In the genomic region with DNA sequence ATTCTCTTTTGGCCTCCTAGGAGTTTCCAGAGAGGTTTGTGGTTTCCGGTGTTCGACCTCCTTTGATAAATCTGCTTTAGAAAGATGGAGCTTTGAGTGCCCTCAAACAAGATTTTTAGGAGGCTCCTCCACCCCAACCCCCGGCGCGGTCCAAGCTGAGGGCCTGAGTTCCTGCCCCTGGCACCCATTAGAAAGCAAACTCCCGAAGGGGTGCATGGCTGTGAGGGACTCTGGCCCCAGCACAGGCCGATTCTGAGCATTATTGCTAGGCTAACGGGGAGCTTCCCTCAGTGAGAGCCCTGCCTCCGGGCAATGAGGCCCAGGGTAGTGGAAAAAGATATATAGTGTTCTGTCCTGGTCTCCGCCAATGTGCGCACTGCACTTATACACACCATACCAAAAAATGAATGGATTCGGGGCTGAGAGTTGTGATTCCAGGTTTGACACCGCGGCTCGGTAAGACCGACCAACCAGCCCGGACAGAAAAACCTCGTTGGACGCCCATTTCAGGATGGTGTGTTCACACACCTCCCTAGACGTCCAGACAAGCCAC, we compare ENCODE assay signal across 8 mouse cellular contexts. TPM values are rescaled to one million over a fixed set of nuclear protein-coding genes. Genes with fewer than 3 reads are reported as not detected.
A peak's percentile ranks its signal among the peaks of the same experiment; 100 is the strongest.
DNase-seq lines count a peak whose midpoint lies in the region; ATAC-seq and TF ChIP-seq lines count a peak whose summit lies in the region.

No protein-coding gene starts in this region.

- peak; percentile 39 to 43 for DNase-seq in cerebellum, postnatal 14 days
- no peak for DNase-seq in cerebellum, adult 8-10 months
- DNase-seq in neural tube, embryonic 11.5 days (ENCODE audit: low spot score): peak; percentile 18
- no peak for DNase-seq in neural tube, embryonic 10.5 days (ENCODE audit: extremely low spot score, low spot score)
- DNase-seq in adrenal gland, adult 18-20 months (ENCODE audit: low spot score in 2 of 2): no peak
- no peak for DNase-seq in layer of hippocampus, postnatal 25 days (ENCODE audit: extremely low spot score in 1 of 2, low spot score in 1 of 2)

- no peak overlapping the region for H3K27ac ChIP-seq in neural tube, embryonic 11.5 days (ENCODE audit: low read depth, low read length)
- H3K27ac ChIP-seq in intestine, embryonic 15.5 days: 0 out of 2 replicates have a peak overlapping the region, but pooled peaks have one; percentile 71
- no peak overlapping the region for H3K27ac ChIP-seq in olfactory bulb, adult 2 months (ENCODE audit: insufficient read depth, low read depth, low read length)

- no peaks in the 10 kb centered on the region for H3K36me3 ChIP-seq in neural tube, embryonic 11.5 days (ENCODE audit: control insufficient read depth, insufficient read depth, low read length)
- H3K36me3 ChIP-seq in intestine, embryonic 15.5 days: no peaks in the 10 kb centered on the region; the same call in 1 of the 2 replicates

- no peaks in the 10 kb centered on the region for H3K9me3 ChIP-seq in neural tube, embryonic 11.5 days (ENCODE audit: control insufficient read depth, low read length)
- no peaks in the 10 kb centered on the region for H3K9me3 ChIP-seq in intestine, embryonic 15.5 days

- peak overlapping the region; percentile 97 for H3K4me2 ChIP-seq in neural tube, embryonic 11.5 days (ENCODE audit: low read depth)
- peak overlapping the region; percentile 99 for H3K4me2 ChIP-seq in intestine, embryonic 15.5 days (replicated peaks)

- no peak overlapping the region; the same call in 1 of the 2 replicates for H3K4me3 ChIP-seq in neural tube, embryonic 11.5 days (ENCODE audit: low read depth, low read length)
- peak overlapping the region; percentile 65; the same call in 1 of the 2 replicates for H3K4me3 ChIP-seq in intestine, embryonic 15.5 days (replicated peaks)
- peak overlapping the region; percentile 45 for H3K4me3 ChIP-seq in olfactory bulb, adult 2 months (ENCODE audit: insufficient read depth, low read depth, low read length)

- H3K9ac ChIP-seq in neural tube, embryonic 11.5 days (ENCODE audit: low read length): peak overlapping the region; percentile 91
- H3K9ac ChIP-seq in intestine, embryonic 15.5 days: peak overlapping the region; percentile 90

- no peak for ATAC-seq in neural tube, embryonic 11.5 days (ENCODE audit: insufficient read depth, low FRiP score, low TSS enrichment)
- ATAC-seq in intestine, embryonic 15.5 days: 0 out of 2 replicates have a peak, but pooled peaks have one; percentile 3

- H3K4me1 ChIP-seq in neural tube, embryonic 11.5 days (ENCODE audit: control insufficient read depth, insufficient read depth, low read length): peaks cover 8% of the 10 kb centered on the region
- H3K4me1 ChIP-seq in intestine, embryonic 15.5 days (replicated peaks): peaks cover 8% of the 10 kb centered on the region
- peaks cover 31% of the 10 kb centered on the region for H3K4me1 ChIP-seq in olfactory bulb, adult 2 months (ENCODE audit: control insufficient read depth, insufficient read depth, low read length)

- no peaks in the 10 kb centered on the region for H3K27me3 ChIP-seq in neural tube, embryonic 11.5 days (ENCODE audit: control insufficient read depth, insufficient read depth, low read length)
- H3K27me3 ChIP-seq in intestine, embryonic 15.5 days (replicated peaks): no peaks in the 10 kb centered on the region

- 81% methylated on average over 20 of the region's 20 CpGs for WGBS in neural tube, embryonic 11.5 days
- 84% methylated on average over 20 of the region's 20 CpGs for WGBS in intestine, embryonic 15.5 days
- 88% methylated on average over 20 of the region's 20 CpGs for WGBS in olfactory bulb, adult 2 months

- 0 out of 2 replicates have a peak, but pooled peaks have one; percentile 1 for TF ChIP-seq POLR2A in olfactory bulb, adult 2 months (IDR thresholded peaks at IDR 0.05; ENCODE audit: insufficient read depth, low read depth, low read length)

- no peak for TF ChIP-seq CTCF in olfactory bulb, adult 2 months (IDR thresholded peaks at IDR 0.05; ENCODE audit: insufficient read depth, low read depth, low read length)

RNA-seq across cellular contexts. Expression of a gene that starts 14.7 kb away (rescaled TPM):
- polyA plus RNA-seq in neural tube, embryonic 11.5 days (2014; fragmentation: Nextera tagmentation; extraction: Ambion mirVana): 115 and 124 TPM in 2 replicates
- 56.4 and 61.6 TPM in 2 replicates for polyA plus RNA-seq in intestine, embryonic 15.5 days (2015; fragmentation: Nextera tagmentation; extraction: Ambion mirVana)
- not detected in 2 replicates for polyA plus RNA-seq in olfactory bulb, adult 2 months (2012; ENCODE audit: insufficient read depth, insufficient read length, low replicate concordance, missing spikeins)
- total RNA-seq in adrenal gland, adult 18-20 months (2021): 10 to 100 TPM; 32.5 to 33.0 TPM
- total RNA-seq in layer of hippocampus, postnatal 25 days (2021): 10 to 100 TPM; 58.1 to 75.6 TPM

RNA-seq across cellular contexts. Expression of a gene that starts 32.2 kb away (rescaled TPM):
- 1.1 and 1.6 TPM in 2 replicates for polyA plus RNA-seq in neural tube, embryonic 11.5 days (2014; fragmentation: Nextera tagmentation; extraction: Ambion mirVana)
- 0.68 and 0.82 TPM in 2 replicates for polyA plus RNA-seq in intestine, embryonic 15.5 days (2015; fragmentation: Nextera tagmentation; extraction: Ambion mirVana)
- polyA plus RNA-seq in olfactory bulb, adult 2 months (2012; ENCODE audit: insufficient read depth, insufficient read length, low replicate concordance, missing spikeins): not detected in 2 replicates
- total RNA-seq in adrenal gland, adult 18-20 months (2021): 1 to 10 TPM; 1.0 to 1.4 TPM
- total RNA-seq in layer of hippocampus, postnatal 25 days (2021): 1 to 10 TPM; 1.5 to 2.3 TPM

RNA-seq across cellular contexts. Expression of a gene that starts 32.3 kb away (rescaled TPM):
- polyA plus RNA-seq in neural tube, embryonic 11.5 days (2014; fragmentation: Nextera tagmentation; extraction: Ambion mirVana): 732 and 792 TPM in 2 replicates
- polyA plus RNA-seq in intestine, embryonic 15.5 days (2015; fragmentation: Nextera tagmentation; extraction: Ambion mirVana): 489 and 623 TPM in 2 replicates
- polyA plus RNA-seq in olfactory bulb, adult 2 months (2012; ENCODE audit: insufficient read depth, insufficient read length, low replicate concordance, missing spikeins): not detected in 2 replicates
- total RNA-seq in adrenal gland, adult 18-20 months (2021): 100 to 1,000 TPM; 209 to 228 TPM
- total RNA-seq in layer of hippocampus, postnatal 25 days (2021): 10 to 100 TPM; 64.8 to 77.2 TPM

RNA-seq across cellular contexts. Expression of a gene that starts 40.4 kb away (rescaled TPM):
- polyA plus RNA-seq in neural tube, embryonic 11.5 days (2014; fragmentation: Nextera tagmentation; extraction: Ambion mirVana): 3.5 and 4.4 TPM in 2 replicates
- polyA plus RNA-seq in intestine, embryonic 15.5 days (2015; fragmentation: Nextera tagmentation; extraction: Ambion mirVana): 28.2 and 29.9 TPM in 2 replicates
- not detected in 2 replicates for polyA plus RNA-seq in olfactory bulb, adult 2 months (2012; ENCODE audit: insufficient read depth, insufficient read length, low replicate concordance, missing spikeins)
- total RNA-seq in adrenal gland, adult 18-20 months (2021): 10 to 100 TPM; 18.5 to 30.4 TPM
- 1 to 10 TPM; 2.3 to 2.7 TPM for total RNA-seq in layer of hippocampus, postnatal 25 days (2021)

Comparison
In these comparisons a context has a peak if more than half of its experiments do, and no peak if none do; other contexts are left out.
1. DNase-seq: peak in cerebellum, postnatal 14 days (2 of 2) and neural tube, embryonic 11.5 days (single experiment); none in cerebellum, adult 8-10 months (single experiment), neural tube, embryonic 10.5 days (single experiment), adrenal gland, adult 18-20 months (0 of 2) and layer of hippocampus, postnatal 25 days (0 of 2).